In the genomic region with DNA sequence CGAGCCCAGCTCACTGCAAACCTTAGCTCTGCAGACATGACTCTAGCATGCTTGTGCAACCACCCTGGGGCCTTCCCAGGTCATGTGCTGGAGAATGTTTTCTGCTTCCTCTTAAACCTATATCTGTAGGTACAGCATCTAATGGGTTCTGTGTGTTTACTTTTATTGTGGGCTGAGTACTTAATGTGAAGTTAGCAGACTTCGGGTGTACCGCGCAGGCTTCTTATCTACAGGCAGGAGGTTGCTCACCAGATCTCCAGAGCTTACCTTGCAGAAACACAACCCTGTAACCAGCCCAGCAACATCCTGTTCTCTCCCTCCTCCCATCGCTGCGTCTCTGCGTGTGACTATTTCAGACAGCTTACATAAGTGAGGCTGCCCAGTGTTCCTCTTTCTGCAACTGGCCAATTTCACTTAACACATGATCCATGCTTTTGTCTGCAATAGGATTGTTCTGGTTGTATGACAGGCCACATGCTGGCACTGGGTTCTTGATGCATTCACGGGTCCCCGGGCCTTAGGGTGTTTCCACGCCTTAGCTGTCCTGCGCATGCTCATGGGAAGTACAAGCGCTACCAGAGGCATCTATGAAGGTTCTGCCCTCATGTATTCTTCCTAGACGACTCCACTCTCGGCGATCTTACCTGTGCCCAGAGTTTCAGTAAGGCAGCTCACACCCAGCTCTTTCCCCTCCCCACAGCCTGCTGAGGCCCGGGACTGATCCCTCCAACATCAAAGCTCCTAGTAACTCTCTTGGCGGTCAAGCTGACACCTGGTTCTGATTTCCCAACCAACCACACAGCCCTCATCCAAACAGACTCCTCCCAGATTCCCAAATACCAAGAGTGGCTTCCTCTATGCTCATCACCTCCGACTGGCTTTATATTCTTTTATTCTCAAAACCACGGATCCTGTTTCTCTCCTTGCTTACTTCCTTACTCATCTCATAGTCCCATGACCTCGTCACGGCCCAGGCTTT, we compare ENCODE assay signal across 8 mouse cellular contexts.
DNase-seq lines count a peak whose midpoint lies in the region; ATAC-seq lines count a peak whose summit lies in the region.

No protein-coding gene starts in this region.

- H3K36me3 ChIP-seq in heart, embryonic 12.5 days: no peaks in the 10 kb centered on the region

- peak; percentile 53 to 73 for DNase-seq in heart, adult 9 months (ENCODE audit: low spot score in 2 of 2)
- peak; percentile 62 for DNase-seq in MEL-GATA-1-ER (ENCODE audit: extremely low read depth, low read depth)
- peak; percentile 93 for DNase-seq in induced T-regulatory cell, adult 2 months (ENCODE audit: low read depth)
- DNase-seq in ovary, adult 18-20 months (ENCODE audit: low spot score): no peak
- no peak for DNase-seq in kidney, adult 18-20 months
- DNase-seq in testis, postnatal 14 days (ENCODE audit: low spot score): no peak

- H3K9me3 ChIP-seq in heart, embryonic 12.5 days (replicated peaks): no peaks in the 10 kb centered on the region

- H3K4me2 ChIP-seq in heart, embryonic 12.5 days: no peak overlapping the region

- no peak overlapping the region; the same call in 1 of the 2 replicates for H3K27ac ChIP-seq in heart, embryonic 12.5 days (ENCODE audit: poor library complexity, severe bottlenecking)

- 59% methylated on average over 21 of the region's 21 CpGs for WGBS in heart, embryonic 12.5 days

- ATAC-seq in heart, embryonic 12.5 days (ENCODE audit: insufficient number of reproducible peaks, low FRiP score): no peak
- peak; percentile 68 for ATAC-seq in megakaryocyte progenitor cell, adult 5-6 weeks (replicated peaks; ENCODE audit: poor library complexity)

- no peaks in the 10 kb centered on the region for H3K27me3 ChIP-seq in heart, embryonic 12.5 days (replicated peaks)

- H3K4me3 ChIP-seq in heart, embryonic 12.5 days: no peak overlapping the region

- H3K4me1 ChIP-seq in heart, embryonic 12.5 days (replicated peaks): peaks cover 48% of the 10 kb centered on the region

- H3K9ac ChIP-seq in heart, embryonic 12.5 days: no peak overlapping the region

Comparison
In these comparisons a context has a peak if more than half of its experiments do, and no peak if none do; other contexts are left out.
1. DNase-seq: peak in heart, adult 9 months (2 of 2), MEL-GATA-1-ER (single experiment) and induced T-regulatory cell, adult 2 months (single experiment); none in ovary, adult 18-20 months (single experiment), kidney, adult 18-20 months (single experiment) and testis, postnatal 14 days (single experiment).